28 mouse cellular contexts compared by ENCODE assay signal in genomic region chr8:86495056-86495455, GRCm38 (mm10).
"Had no signal": no experiment of that assay in that cellular context is flagged by ENCODE, and none has a peak within 500 bp of the region (broad histone marks: within the 10 kb centered on the region; RNA-seq: fewer than 3 reads in every experiment).

No protein-coding gene starts in this region.

- H3K4me1 ChIP-seq: embryonic facial prominence, embryonic 10.5 days; embryonic facial prominence, embryonic 12.5 days; embryonic facial prominence, embryonic 13.5 days; embryonic facial prominence, embryonic 15.5 days; forebrain, embryonic 10.5 days; forebrain, embryonic 12.5 days; forebrain, embryonic 13.5 days; forebrain, embryonic 15.5 days had no signal

- H3K9me3 ChIP-seq: embryonic facial prominence, embryonic 10.5 days; embryonic facial prominence, embryonic 12.5 days; embryonic facial prominence, embryonic 13.5 days; embryonic facial prominence, embryonic 15.5 days; forebrain, embryonic 10.5 days; forebrain, embryonic 12.5 days; forebrain, embryonic 13.5 days; forebrain, embryonic 15.5 days had no signal

- H3K9ac ChIP-seq: embryonic facial prominence, embryonic 12.5 days; embryonic facial prominence, embryonic 13.5 days; embryonic facial prominence, embryonic 15.5 days; forebrain, embryonic 12.5 days; forebrain, embryonic 13.5 days; forebrain, embryonic 15.5 days; forebrain, postnatal 0 days had no signal

- H3K4me3 ChIP-seq: embryonic facial prominence, embryonic 10.5 days; embryonic facial prominence, embryonic 12.5 days; embryonic facial prominence, embryonic 13.5 days; embryonic facial prominence, embryonic 15.5 days; erythroblast, embryonic 14.5 days; forebrain, embryonic 10.5 days; forebrain, embryonic 12.5 days; forebrain, embryonic 13.5 days; forebrain, embryonic 15.5 days; gastrocnemius, adult 2 months; heart, adult 2 months had no signal

- ATAC-seq: forebrain, embryonic 13.5 days; forebrain, embryonic 14.5 days; forebrain, embryonic 15.5 days; forebrain, embryonic 16.5 days had no signal

- H3K27me3 ChIP-seq: embryonic facial prominence, embryonic 12.5 days; embryonic facial prominence, embryonic 13.5 days; embryonic facial prominence, embryonic 15.5 days; forebrain, embryonic 12.5 days; forebrain, embryonic 13.5 days; forebrain, embryonic 15.5 days had no signal

- DNase-seq: cerebellum, adult 8-10 months; cerebellum, adult 9-10 months; cerebellum, adult 9-11 months; cerebellum, postnatal 10 days; cerebellum, postnatal 14 days; cerebellum, postnatal 25 days; cerebellum, postnatal 36 days; embryo, embryonic 11 days; forebrain, postnatal 0 days; gastrocnemius, adult 2 months; gastrocnemius, postnatal 10 days; gastrocnemius, postnatal 14 days; gastrocnemius, postnatal 25 days; gastrocnemius, postnatal 36 days; heart, adult 11 months; heart, adult 18-20 months; heart, adult 2 months had no signal

- H3K27ac ChIP-seq: embryonic facial prominence, embryonic 10.5 days; embryonic facial prominence, embryonic 12.5 days; embryonic facial prominence, embryonic 13.5 days; embryonic facial prominence, embryonic 15.5 days; forebrain, embryonic 10.5 days; forebrain, embryonic 12.5 days; forebrain, embryonic 13.5 days; forebrain, embryonic 15.5 days; gastrocnemius, adult 2 months; heart, adult 2 months had no signal

- H3K36me3 ChIP-seq: embryonic facial prominence, embryonic 10.5 days; embryonic facial prominence, embryonic 12.5 days; embryonic facial prominence, embryonic 13.5 days; embryonic facial prominence, embryonic 15.5 days; forebrain, embryonic 10.5 days; forebrain, embryonic 12.5 days; forebrain, embryonic 15.5 days had no signal

- H3K4me2 ChIP-seq: embryonic facial prominence, embryonic 12.5 days; embryonic facial prominence, embryonic 13.5 days; embryonic facial prominence, embryonic 15.5 days; forebrain, embryonic 12.5 days; forebrain, embryonic 13.5 days; forebrain, embryonic 15.5 days had no signal
